Mouse (Mus musculus) brain, embryonic 14.5 days (tissue): ENCODE results near the gene Phf12.
A peak's percentile ranks its signal among the peaks of the same experiment; 100 is the strongest.

ENCODE experiments used
- CTCF ChIP-seq: fragments of 200-500 bp; IDR thresholded peaks from 2 replicates; pipeline ENCODE4 v1.5.1; 2012; ENCODE audit warnings: inconsistent platforms, mild to moderate bottlenecking, moderate library complexity, borderline replicate concordance; ENCODE audit not compliant: insufficient read depth, insufficient read length; ENCODE audit errors: extremely low read depth
- POLR2A ChIP-seq: fragments of 200-500 bp; IDR thresholded peaks from 2 replicates; pipeline ENCODE4 v1.6.1; 2012; ENCODE audit warnings: mild to moderate bottlenecking, inconsistent platforms, borderline replicate concordance; ENCODE audit not compliant: poor library complexity, insufficient read depth, insufficient read length, severe bottlenecking; ENCODE audit errors: extremely low read depth

GRCm38 (mm10) chr11:78040878-78041277 lies 58.3 kb downstream of the Phf12 start:
- peak; percentile 10; the same call in 1 of the 2 replicates for TF ChIP-seq CTCF
- TF ChIP-seq POLR2A, result no peak
